Mouse (Mus musculus): Measurements from ENCODE around the gene Gm28891. TPM values are rescaled to one million over a fixed set of nuclear protein-coding genes. Genes with fewer than 3 reads are reported as not detected.

Gene Gm28891
- not detected for total RNA-seq (2023)

GRCm38 (mm10) chrY:60240902-60241301 lies at the start of gene Gm28891:
Gene Gm28891 (plus strand): TSS chrY:60241202.

All from neutrophil, adult 83 days (primary cell).